Mouse (Mus musculus) heart, embryonic 15.5 days (tissue): ENCODE results near the gene Enox1. TPM values are rescaled to one million over a fixed set of nuclear protein-coding genes. Genes with fewer than 3 reads are reported as not detected.
A peak's percentile ranks its signal among the peaks of the same experiment; 100 is the strongest.

Source experiments
- ATAC-seq: fragments of 200-750 bp; cut with Nextera tagmentation; replicated peaks from 2 replicates; pipeline ENCODE4 v1.8.0; 2017; ENCODE audit warnings: low read depth, moderate TSS enrichment; ENCODE audit not compliant: insufficient number of reproducible peaks, insufficient read depth, low FRiP score
- H3K27ac ChIP-seq: fragments of 300-500 bp; sonication (generic); 2 replicates; pipeline ENCODE4 v1.5.1; 2015; ENCODE audit warnings: mild to moderate bottlenecking, inconsistent platforms
- H3K27me3 ChIP-seq: fragments of 300-500 bp; sonication (generic); 2 replicates; pipeline ENCODE4 v1.6.1; 2015; ENCODE audit warnings: inconsistent platforms
- H3K36me3 ChIP-seq: fragments of 300-500 bp; sonication (generic); 2 replicates; pipeline ENCODE4 v1.6.1; 2015; ENCODE audit warnings: mild to moderate bottlenecking, inconsistent platforms
- H3K4me1 ChIP-seq: fragments of 300-500 bp; sonication (generic); replicated peaks from 2 replicates; pipeline ENCODE4 v1.6.1; 2015; ENCODE audit warnings: inconsistent platforms
- H3K4me2 ChIP-seq: fragments of 300-500 bp; sonication (generic); 2 replicates; pipeline ENCODE4 v1.6.1; 2015; ENCODE audit warnings: inconsistent platforms, mild to moderate bottlenecking, moderate library complexity
- H3K4me3 ChIP-seq: fragments of 300-500 bp; sonication (generic); 2 replicates; pipeline ENCODE4 v1.5.1; 2015; ENCODE audit warnings: mild to moderate bottlenecking, inconsistent platforms
- H3K9ac ChIP-seq: fragments of 300-500 bp; sonication (generic); 2 replicates; pipeline ENCODE4 v1.6.1; 2015; ENCODE audit warnings: mild to moderate bottlenecking, inconsistent platforms
- H3K9me3 ChIP-seq: fragments of 300-500 bp; sonication (generic); replicated peaks from 2 replicates; pipeline ENCODE4 v1.6.1; 2016; ENCODE audit warnings: inconsistent platforms
- WGBS: fragments of 180-500 bp; shearing (Covaris S2); methylation state at CpG from one replicate; pipeline ENCODE4 v1.1.7; 2015; ENCODE audit warnings: mixed read lengths; 5-methylcytosine and 5-hydroxymethylcytosine counted together
- polyA plus RNA-seq: library from polyadenylated mRNA; unstranded; fragments of >200 nt; fragmentation: Nextera tagmentation; extraction: Ambion mirVana; gene quantifications from 2 replicates; pipeline ENCODE4 v1.2.1, GENCODE M21; 2015

The Enox1 gene
- polyA plus RNA-seq, 1 experiment from 2014 or later, result 1.7 TPM

- Histone ChIP-seq H3K4me3 (no peak overlapping the region), H3K9ac (no peak overlapping the region), H3K36me3 (no peaks in the 10 kb centered on the region), H3K27me3 (no peaks in the 10 kb centered on the region), H3K4me2 (no peak overlapping the region), H3K4me1 (peaks cover 16% of the 10 kb centered on the region), H3K9me3 (no peaks in the 10 kb centered on the region), H3K27ac (no peak overlapping the region)
- WGBS, result 72% methylated on average over 9 of the region's 9 CpGs
- no peak for ATAC-seq
These were observed 558.5 kb downstream of the Enox1 start for GRCm38 (mm10) chr14:77714931-77715535.

- 86% methylated on average over 5 of the region's 5 CpGs for WGBS
- Histone ChIP-seq H3K4me1 (peaks cover 16% of the 10 kb centered on the region), H3K36me3 (no peaks in the 10 kb centered on the region), H3K27ac (no peak overlapping the region), H3K27me3 (no peaks in the 10 kb centered on the region), H3K4me3 (no peak overlapping the region), H3K9ac (no peak overlapping the region), H3K4me2 (no peak overlapping the region), H3K9me3 (no peaks in the 10 kb centered on the region)
- no peak for ATAC-seq
These were observed 560.4 kb downstream of the Enox1 start for GRCm38 (mm10) chr14:77716981-77717380.

- no peak overlapping the region for H3K4me3 ChIP-seq
- no peaks in the 10 kb centered on the region for H3K9me3 ChIP-seq
- H3K36me3 ChIP-seq, result no peaks in the 10 kb centered on the region
- H3K4me2 ChIP-seq, result peak overlapping the region; percentile 16; the same call in 1 of the 2 replicates
- H3K27ac ChIP-seq, result peak overlapping the region; percentile 45
- ATAC-seq, result peak; percentile 50; the same call in 1 of the 2 replicates
- H3K27me3 ChIP-seq, result no peaks in the 10 kb centered on the region
- WGBS, result 26% methylated on average over 8 of the region's 8 CpGs
- H3K4me1 ChIP-seq, result peaks cover 16% of the 10 kb centered on the region
- no peak overlapping the region for H3K9ac ChIP-seq
These were observed 562.3 kb downstream of the Enox1 start for GRCm38 (mm10) chr14:77718814-77719213.

- Histone ChIP-seq H3K36me3 (no peaks in the 10 kb centered on the region), H3K27me3 (no peaks in the 10 kb centered on the region), H3K4me3 (no peak overlapping the region), H3K9ac (no peak overlapping the region), H3K4me2 (no peak overlapping the region), H3K4me1 (no peaks in the 10 kb centered on the region; the same call in 1 of the 2 replicates), H3K27ac (no peak overlapping the region), H3K9me3 (peaks cover 9% of the 10 kb centered on the region; the same call in 1 of the 2 replicates)
- WGBS, result 52% methylated on average over 3 of the region's 3 CpGs
- no peak for ATAC-seq
These were observed 581.5 kb downstream of the Enox1 start for GRCm38 (mm10) chr14:77738056-77738455.

GRCm38 (mm10) chr14:77738751-77739365 is 582.3 kb downstream of the Enox1 start:
- H3K9me3 ChIP-seq, result peaks cover 9% of the 10 kb centered on the region; the same call in 1 of the 2 replicates

GRCm38 (mm10) chr14:77739376-77739775 is 582.8 kb downstream of the Enox1 start:
- Histone ChIP-seq H3K4me1 (no peaks in the 10 kb centered on the region; the same call in 1 of the 2 replicates), H3K27me3 (no peaks in the 10 kb centered on the region)

More at GRCm38 (mm10) chr14:77738751-77739365, 582.3 kb downstream of the Enox1 start:
- H3K4me2 ChIP-seq, result no peak overlapping the region
- no peak overlapping the region for H3K9ac ChIP-seq
- H3K27ac ChIP-seq, result no peak overlapping the region
- no peaks in the 10 kb centered on the region for H3K27me3 ChIP-seq
- no peak for ATAC-seq
- H3K36me3 ChIP-seq, result no peaks in the 10 kb centered on the region
- no peaks in the 10 kb centered on the region; the same call in 1 of the 2 replicates for H3K4me1 ChIP-seq
- no peak overlapping the region for H3K4me3 ChIP-seq
- 82% methylated on average over 7 of the region's 7 CpGs for WGBS

GRCm38 (mm10) chr14:77744638-77745240 is 588.2 kb downstream of the Enox1 start:
- WGBS, result 86% methylated on average over 5 of the region's 5 CpGs
- no peak for ATAC-seq

More at GRCm38 (mm10) chr14:77739376-77739775, 582.8 kb downstream of the Enox1 start:
- Histone ChIP-seq H3K27ac (no peak overlapping the region), H3K4me3 (no peak overlapping the region), H3K9me3 (peaks cover 9% of the 10 kb centered on the region; the same call in 1 of the 2 replicates), H3K9ac (no peak overlapping the region), H3K4me2 (no peak overlapping the region), H3K36me3 (no peaks in the 10 kb centered on the region)
- ATAC-seq, result no peak

GRCm38 (mm10) chr14:77748920-77749319 is 592.4 kb downstream of the Enox1 start:
- Histone ChIP-seq H3K4me2 (no peak overlapping the region), H3K9ac (no peak overlapping the region), H3K9me3 (no peaks in the 10 kb centered on the region), H3K4me1 (no peaks in the 10 kb centered on the region), H3K27ac (no peak overlapping the region), H3K4me3 (no peak overlapping the region), H3K27me3 (no peaks in the 10 kb centered on the region), H3K36me3 (no peaks in the 10 kb centered on the region)
- no peak for ATAC-seq

More at GRCm38 (mm10) chr14:77744638-77745240, 588.2 kb downstream of the Enox1 start:
- Histone ChIP-seq H3K9ac (no peak overlapping the region), H3K4me2 (no peak overlapping the region), H3K27me3 (no peaks in the 10 kb centered on the region), H3K4me1 (no peaks in the 10 kb centered on the region), H3K36me3 (no peaks in the 10 kb centered on the region), H3K27ac (no peak overlapping the region), H3K9me3 (peaks cover 9% of the 10 kb centered on the region; the same call in 1 of the 2 replicates), H3K4me3 (no peak overlapping the region)

Other genes with a start within 250 kb of the Enox1 start
- 1.5 TPM in 2 replicates for gene Ccdc122, start 120.0 kb upstream of the Enox1 start, polyA plus RNA-seq
- gene Lacc1, start 119.9 kb upstream of the Enox1 start, polyA plus RNA-seq, result 4.3 and 7.9 TPM in 2 replicates